Mouse (Mus musculus): ENCODE measurements around the gene Gm9903. TPM values are rescaled to one million over a fixed set of nuclear protein-coding genes. Genes with fewer than 3 reads are reported as not detected.

Gene Gm9903
- polyA plus RNA-seq, 1 experiment, result 0.73 TPM

- TF ChIP-seq POLR2A (IDR thresholded peaks at IDR 0.05; ENCODE audit: borderline replicate concordance, extremely low read depth, low read depth, low read length) (no peak), CTCF (IDR thresholded peaks at IDR 0.05; ENCODE audit: insufficient read depth, low read length) (no peak)
- Histone ChIP-seq H3K4me1 (ENCODE audit: control insufficient read depth, insufficient read depth, low read length) (peaks cover 18% of the 10 kb centered on the region), H3K4me3 (replicated peaks; ENCODE audit: extremely low read depth, low read depth, low read length) (no peak overlapping the region)
- 87% methylated on average over 10 of the region's 10 CpGs for WGBS
- DNase-seq, result no peak
Observed at GRCm38 (mm10) chr5:33655251-33655840, 25.6 kb downstream of the Gm9903 start.

- peaks cover 12% of the 10 kb centered on the region; the same call in 1 of the 2 replicates for H3K4me1 ChIP-seq (ENCODE audit: control insufficient read depth, insufficient read depth, low read length)
- 13% methylated on average over 1 of the region's 1 CpGs for WGBS
- no peak for DNase-seq
- peak overlapping the region; percentile 96 for H3K4me3 ChIP-seq (replicated peaks; ENCODE audit: extremely low read depth, low read depth, low read length)
- TF ChIP-seq POLR2A (IDR thresholded peaks at IDR 0.05; ENCODE audit: borderline replicate concordance, extremely low read depth, low read depth, low read length), result no peak
- no peak for TF ChIP-seq CTCF (IDR thresholded peaks at IDR 0.05; ENCODE audit: insufficient read depth, low read length)
Observed at GRCm38 (mm10) chr5:33656739-33657138, 27.0 kb downstream of the Gm9903 start.

DNA sequence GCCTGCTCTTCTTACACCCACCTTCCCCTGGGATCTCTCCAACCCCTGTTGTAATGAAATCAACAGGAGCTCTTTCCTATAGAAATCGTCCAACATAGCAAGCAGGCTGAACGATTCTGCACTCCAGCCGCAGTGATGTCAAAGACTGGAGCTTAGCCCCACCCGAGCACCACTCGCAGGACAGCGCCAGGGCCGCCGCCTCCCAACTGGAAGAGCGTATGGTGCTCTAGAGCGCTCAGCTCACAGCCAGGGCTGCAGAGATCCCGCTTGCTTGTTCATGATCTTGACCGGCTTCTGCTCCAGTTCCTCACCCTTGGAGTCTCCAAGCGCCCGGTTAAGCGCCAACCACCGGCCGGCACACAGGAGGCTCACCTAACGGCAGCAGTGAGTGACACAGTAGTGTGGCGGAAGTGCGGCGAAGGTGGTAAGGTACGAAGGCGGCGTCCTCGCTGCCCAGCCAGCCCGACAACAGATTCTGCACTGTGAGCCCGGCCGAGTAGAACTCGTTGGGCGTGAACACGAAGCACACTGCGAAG is 27.6 kb downstream of the Gm9903 start:
- WGBS, result under 1% methylated on average over 32 of the region's 32 CpGs
- DNase-seq, result no peak

DNA sequence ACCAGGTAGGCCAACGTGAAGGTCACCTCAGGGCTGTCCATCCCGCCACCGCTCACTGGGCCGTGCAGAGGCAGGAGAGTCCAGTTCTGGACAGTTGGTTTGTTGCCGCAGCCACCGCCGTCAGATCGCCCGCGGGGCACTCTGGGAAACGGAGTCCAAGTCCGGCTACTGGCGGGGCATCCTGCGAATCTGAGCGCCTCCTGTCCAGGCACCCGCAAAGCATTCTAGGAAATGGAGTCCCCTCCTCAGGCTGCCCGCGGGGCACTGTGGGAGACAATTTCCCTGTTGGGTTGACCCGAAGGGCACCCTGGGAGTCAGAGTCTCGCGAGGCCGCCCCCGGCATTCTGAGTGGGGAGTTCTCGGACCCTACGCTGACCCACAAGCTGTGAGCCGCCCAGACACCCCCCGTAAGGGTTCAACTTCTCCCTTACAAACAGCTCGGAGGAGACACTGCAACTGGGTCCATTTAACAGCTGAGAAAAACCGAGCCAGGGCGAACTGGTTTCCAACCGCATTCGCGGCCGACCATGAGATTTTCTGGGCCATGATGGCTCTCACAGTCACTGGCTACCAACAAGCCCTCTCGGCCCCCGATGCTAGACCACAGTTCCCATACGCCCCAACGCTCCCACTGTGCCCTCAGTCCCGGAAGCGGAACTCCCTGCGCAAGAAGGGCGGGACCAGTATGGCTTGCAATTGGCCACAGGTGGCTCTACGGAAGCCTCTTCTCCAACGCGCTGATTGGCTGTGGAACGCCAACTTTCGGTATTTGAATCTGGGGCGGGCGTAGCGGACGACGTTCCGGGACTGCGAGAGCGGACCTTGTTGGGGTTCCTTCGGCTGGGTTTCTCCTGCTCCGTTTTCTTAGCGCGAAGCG is 28.3 kb downstream of the Gm9903 start, which contains the start of the genes Tacc3 and Tmem129:
TSS of gene Tacc3 (plus strand) at position 342 of the 877 bp plus-strand sequence.
TSS of gene Tmem129 (minus strand) at position 630 of the 877 bp plus-strand sequence.
- Histone ChIP-seq H3K4me3 (replicated peaks; ENCODE audit: extremely low read depth, low read depth, low read length) (peak within 1 kb of the TSS; percentile 96), H3K4me1 (ENCODE audit: control insufficient read depth, insufficient read depth, low read length) (peaks cover 9% of the 10 kb centered on the region; the same call in 1 of the 2 replicates)
- under 1% methylated on average over 60 of the region's 60 CpGs for WGBS
- peak; percentile 97 for DNase-seq
- no peak for TF ChIP-seq CTCF (IDR thresholded peaks at IDR 0.05; ENCODE audit: insufficient read depth, low read length)
- TF ChIP-seq POLR2A (IDR thresholded peaks at IDR 0.05; ENCODE audit: borderline replicate concordance, extremely low read depth, low read depth, low read length), result peak; percentile 89

More for the DNA sequence above, 27.6 kb downstream of the Gm9903 start:
- Histone ChIP-seq H3K4me3 (replicated peaks; ENCODE audit: extremely low read depth, low read depth, low read length) (peak overlapping the region; percentile 96), H3K4me1 (ENCODE audit: control insufficient read depth, insufficient read depth, low read length) (peaks cover 12% of the 10 kb centered on the region; the same call in 1 of the 2 replicates)
- TF ChIP-seq CTCF (IDR thresholded peaks at IDR 0.05; ENCODE audit: insufficient read depth, low read length) (no peak), POLR2A (IDR thresholded peaks at IDR 0.05; ENCODE audit: borderline replicate concordance, extremely low read depth, low read depth, low read length) (no peak)

DNA sequence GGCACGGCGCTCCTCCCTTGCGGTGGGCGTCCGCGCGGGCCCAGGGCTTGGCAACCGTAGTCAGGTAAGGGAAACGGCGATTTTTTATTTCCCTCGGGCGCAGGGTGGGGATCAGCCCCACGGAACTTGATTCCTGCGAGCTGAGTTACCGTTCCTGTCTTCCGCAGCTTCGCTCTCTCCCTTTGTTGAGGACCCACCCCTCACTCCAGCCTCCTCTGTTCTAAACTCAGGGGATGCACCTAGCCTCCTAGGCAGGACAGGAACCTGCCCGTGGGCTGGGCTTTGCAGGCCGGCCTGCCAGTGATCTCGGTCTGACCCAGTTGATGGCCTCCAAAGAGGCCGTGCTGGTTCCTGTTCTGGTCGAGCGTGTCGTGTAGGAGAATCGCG is 28.9 kb downstream of the Gm9903 start:
- under 1% methylated on average over 26 of the region's 26 CpGs for WGBS
- Histone ChIP-seq H3K4me3 (replicated peaks; ENCODE audit: extremely low read depth, low read depth, low read length) (peak overlapping the region; percentile 69), H3K4me1 (ENCODE audit: control insufficient read depth, insufficient read depth, low read length) (peaks cover 9% of the 10 kb centered on the region; the same call in 1 of the 2 replicates)
- TF ChIP-seq CTCF (IDR thresholded peaks at IDR 0.05; ENCODE audit: insufficient read depth, low read length), result no peak
- TF ChIP-seq POLR2A (IDR thresholded peaks at IDR 0.05; ENCODE audit: borderline replicate concordance, extremely low read depth, low read depth, low read length), result no peak
- DNase-seq, result no peak

DNA sequence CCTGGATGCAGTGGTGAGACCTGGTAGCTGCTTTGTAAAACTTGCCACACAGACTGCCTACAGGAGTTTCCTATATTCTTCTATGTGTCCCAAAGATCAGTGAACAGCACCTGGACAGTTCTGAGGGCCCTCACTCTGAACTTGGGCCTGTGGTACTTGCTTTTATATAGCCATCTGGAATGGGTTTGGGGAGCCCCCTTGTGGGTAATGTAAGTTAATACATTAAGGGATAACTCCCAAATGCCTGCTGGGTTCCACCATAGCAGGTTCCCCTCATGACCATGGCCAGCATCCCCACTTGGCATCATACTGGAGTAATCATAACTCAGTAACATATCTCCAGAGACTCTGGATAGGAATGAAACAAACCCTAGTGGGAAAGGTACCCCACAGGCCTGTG is 38.5 kb downstream of the Gm9903 start:
- Histone ChIP-seq H3K4me3 (replicated peaks; ENCODE audit: extremely low read depth, low read depth, low read length) (no peak overlapping the region), H3K4me1 (ENCODE audit: control insufficient read depth, insufficient read depth, low read length) (no peaks in the 10 kb centered on the region)
- no peak for DNase-seq
- no peak for TF ChIP-seq POLR2A (IDR thresholded peaks at IDR 0.05; ENCODE audit: borderline replicate concordance, extremely low read depth, low read depth, low read length)
- peak; percentile 12; the same call in 1 of the 2 replicates for TF ChIP-seq CTCF (IDR thresholded peaks at IDR 0.05; ENCODE audit: insufficient read depth, low read length)

- TF ChIP-seq POLR2A (IDR thresholded peaks at IDR 0.05; ENCODE audit: borderline replicate concordance, extremely low read depth, low read depth, low read length), result no peak
- TF ChIP-seq CTCF (IDR thresholded peaks at IDR 0.05; ENCODE audit: insufficient read depth, low read length), result no peak
- Histone ChIP-seq H3K4me1 (ENCODE audit: control insufficient read depth, insufficient read depth, low read length) (no peaks in the 10 kb centered on the region), H3K4me3 (replicated peaks; ENCODE audit: extremely low read depth, low read depth, low read length) (no peak overlapping the region)
- 52% methylated on average over 5 of the region's 5 CpGs for WGBS
- no peak for DNase-seq
Observed at GRCm38 (mm10) chr5:33671659-33672058, 41.9 kb downstream of the Gm9903 start.

- no peak overlapping the region for H3K4me3 ChIP-seq (replicated peaks; ENCODE audit: extremely low read depth, low read depth, low read length)
- no peaks in the 10 kb centered on the region for H3K4me1 ChIP-seq (ENCODE audit: control insufficient read depth, insufficient read depth, low read length)
- no peak for TF ChIP-seq CTCF (IDR thresholded peaks at IDR 0.05; ENCODE audit: insufficient read depth, low read length)
- TF ChIP-seq POLR2A (IDR thresholded peaks at IDR 0.05; ENCODE audit: borderline replicate concordance, extremely low read depth, low read depth, low read length), result no peak
- DNase-seq, result no peak
- 48% methylated on average over 3 of the region's 3 CpGs for WGBS
Observed at GRCm38 (mm10) chr5:33674439-33674838, 44.7 kb downstream of the Gm9903 start.

- Histone ChIP-seq H3K4me3 (replicated peaks; ENCODE audit: extremely low read depth, low read depth, low read length) (no peak overlapping the region), H3K4me1 (ENCODE audit: control insufficient read depth, insufficient read depth, low read length) (no peaks in the 10 kb centered on the region)
- 0% methylated on average over 1 of the region's 1 CpGs for WGBS
- TF ChIP-seq CTCF (IDR thresholded peaks at IDR 0.05; ENCODE audit: insufficient read depth, low read length) (peak; percentile 85), POLR2A (IDR thresholded peaks at IDR 0.05; ENCODE audit: borderline replicate concordance, extremely low read depth, low read depth, low read length) (no peak)
- peak; percentile 70 for DNase-seq
Observed at GRCm38 (mm10) chr5:33675964-33676363, 46.2 kb downstream of the Gm9903 start.
